Mouse (Mus musculus) cerebellum, postnatal 14 days (tissue): Measurements from ENCODE around the gene Gdi1.
A peak's percentile ranks its signal among the peaks of the same experiment; 100 is the strongest.

Source experiments
- DNase-seq, 2 experiments: peaks; one replicate each; pipeline ENCODE4 v3.0.0; 2021; ENCODE audit warnings: mixed read lengths in 2 of 2

The Gdi1 gene

GRCm38 (mm10) chrX:74304867-74305700 lies at the start of gene Gdi1:
Gene Gdi1 (plus strand): TSS chrX:74304998.
- DNase-seq: peak; percentile 83

- DNase-seq: no peak
Measured at GRCm38 (mm10) chrX:74257746-74258145, 47.1 kb upstream of the Gdi1 start.

- no peak for DNase-seq
Measured at GRCm38 (mm10) chrX:74269736-74270061, 35.1 kb upstream of the Gdi1 start.

GRCm38 (mm10) chrX:74270062-74270901 lies 34.5 kb upstream of the Gdi1 start, which contains the start of gene Rpl10:
Gene Rpl10 (plus strand): TSS chrX:74270812.
- DNase-seq: peak; percentile 91

GRCm38 (mm10) chrX:74270902-74271551 lies 33.8 kb upstream of the Gdi1 start:
- DNase-seq: peak; percentile 33 to 45

- DNase-seq: no peak
Measured at GRCm38 (mm10) chrX:74273422-74274322, 31.1 kb upstream of the Gdi1 start.

GRCm38 (mm10) chrX:74277916-74278315 lies 26.9 kb upstream of the Gdi1 start:
- DNase-seq: no peak

- no peak for DNase-seq
Measured at GRCm38 (mm10) chrX:74281041-74281731, 23.6 kb upstream of the Gdi1 start.

GRCm38 (mm10) chrX:74281732-74282394 lies 22.9 kb upstream of the Gdi1 start, which contains the start of the genes Taz and Dnase1l1:
Gene Taz (plus strand): TSS chrX:74281912.
Gene Dnase1l1 (minus strand): TSS chrX:74282337.
- peak; percentile 70 to 75 for DNase-seq

GRCm38 (mm10) chrX:74282395-74283091 lies 22.3 kb upstream of the Gdi1 start:
- DNase-seq: peak; percentile 88 to 90

- DNase-seq: no peak
Measured at GRCm38 (mm10) chrX:74283092-74283437, 21.7 kb upstream of the Gdi1 start.

GRCm38 (mm10) chrX:74293431-74293830 lies 11.4 kb upstream of the Gdi1 start:
- no peak for DNase-seq

- DNase-seq: peak; percentile 96
Measured at GRCm38 (mm10) chrX:74296538-74297448, 8.0 kb upstream of the Gdi1 start, which contains the start of gene Atp6ap1. Gene Atp6ap1 (plus strand): TSS chrX:74297097.

- DNase-seq: no peak
Measured at GRCm38 (mm10) chrX:74298348-74298747, 6.5 kb upstream of the Gdi1 start.

- no peak for DNase-seq
Measured at GRCm38 (mm10) chrX:74299721-74300120, 5.1 kb upstream of the Gdi1 start.

- DNase-seq: peak; percentile 88 to 89
Measured at GRCm38 (mm10) chrX:74312540-74313464, 8.0 kb downstream of the Gdi1 start, which contains the start of gene Fam50a. Gene Fam50a (plus strand): TSS chrX:74313033.

GRCm38 (mm10) chrX:74328725-74329161 lies 23.9 kb downstream of the Gdi1 start, which contains the start of gene Plxna3:
Gene Plxna3 (plus strand): TSS chrX:74329066.
- peak; percentile 72 to 75 for DNase-seq
